Mouse (Mus musculus) T-helper 1 cell (primary cell): ENCODE results near the gene Plod2.

Experiments
- in situ Hi-C: fragments of 300-600 bp; cut with MboI, MseI; formaldehyde crosslinking; loops from one replicate; pipeline ENCODE4 v1.15.1; 2025; ENCODE audit warnings: high pct_unique_total_duplicates

Gene Plod2

DNA sequence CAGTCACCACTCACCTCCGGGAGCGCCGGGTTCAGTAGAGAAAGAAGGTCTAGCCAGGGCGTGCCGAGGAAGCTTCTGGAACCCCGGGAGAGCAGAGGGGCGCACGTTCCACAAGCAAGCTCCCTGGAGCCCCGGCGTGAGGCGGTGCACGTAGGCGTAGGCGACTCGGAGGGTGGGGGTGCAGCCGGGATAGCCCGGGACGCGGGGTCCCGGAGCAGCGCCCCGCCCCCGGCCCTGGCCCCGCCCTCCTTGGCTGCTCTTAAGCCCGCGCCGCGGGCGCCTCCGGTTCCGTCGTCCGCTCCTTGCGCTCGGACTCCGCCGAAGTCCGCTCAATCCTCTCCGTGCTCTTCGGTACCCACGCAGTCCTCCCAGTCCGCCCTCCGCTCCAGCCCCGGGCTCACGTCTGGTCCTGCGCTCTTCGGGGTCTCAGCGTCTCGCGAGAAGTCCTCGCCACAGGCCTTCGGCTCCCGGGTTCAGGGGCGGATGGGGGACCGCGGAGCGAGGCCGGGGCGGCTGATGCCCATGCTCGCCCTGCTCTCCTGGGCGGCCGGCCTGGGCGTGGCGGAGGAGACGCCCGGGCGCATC, at the start of gene Plod2:
Gene Plod2, plus strand, starts transcription at position 247 of the 585 bp plus-strand sequence.
- in situ Hi-C loops: no loop called here

DNA sequence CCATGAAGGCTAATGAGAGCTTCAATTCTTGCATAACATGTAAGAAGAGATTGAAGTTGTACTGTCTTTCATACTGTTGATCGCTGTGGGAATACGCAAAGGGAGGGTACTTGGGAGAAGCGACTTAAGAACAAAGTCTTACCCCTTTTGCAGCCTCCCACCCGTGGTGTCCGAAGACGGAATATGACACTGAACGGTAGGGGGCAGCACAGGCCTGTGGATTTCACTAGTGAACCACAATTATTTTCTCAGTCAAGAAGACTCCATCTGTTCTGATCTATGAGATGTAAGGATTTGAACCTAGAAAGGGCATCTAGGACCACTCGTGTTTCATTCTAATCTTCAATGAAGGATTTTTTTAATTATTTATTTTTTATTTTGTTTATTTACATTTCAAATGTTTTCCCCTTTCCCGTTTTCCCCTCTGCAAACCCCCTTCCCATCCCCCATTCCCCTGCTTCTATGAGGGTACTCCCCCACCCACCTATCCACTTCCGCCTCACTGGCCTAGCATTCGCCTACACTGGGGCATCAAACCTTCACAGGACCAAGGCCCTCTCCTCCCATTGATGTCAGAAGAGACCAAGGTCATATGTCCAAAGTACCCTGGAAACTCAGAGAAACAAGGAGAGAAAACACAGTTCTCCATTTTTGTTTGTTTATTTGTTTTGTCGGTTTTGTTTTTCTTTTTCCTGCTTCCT, 42.2 kb upstream of the Plod2 start:
- in situ Hi-C loops: loop anchor here (5.0 to 25.0 kb wide), 2 partner anchors 112 to 362 kb away; no protein-coding TSS in a partner anchor

DNA sequence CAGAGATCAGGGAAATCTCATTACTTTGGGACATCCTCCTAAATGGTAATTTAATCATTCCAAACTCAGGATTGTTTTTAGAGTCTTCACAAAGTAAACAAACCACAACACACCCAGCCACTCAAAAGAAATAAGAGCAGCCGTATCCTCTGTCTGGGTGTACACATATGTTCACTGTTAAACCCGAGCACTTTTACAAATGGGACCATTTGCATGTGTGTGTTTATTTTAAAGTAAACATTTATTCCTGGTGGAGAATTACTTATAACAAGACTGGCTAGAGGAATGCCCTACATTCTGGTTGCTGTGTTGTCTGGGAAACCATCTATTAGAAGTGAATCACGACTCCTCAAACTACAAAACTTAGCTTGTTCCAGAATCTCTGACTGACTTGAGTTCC, 37.8 kb upstream of the Plod2 start:
- in situ Hi-C loops: loop anchor here (25.0 kb wide), 1 partner anchor 358 kb away; no protein-coding TSS in a partner anchor

DNA sequence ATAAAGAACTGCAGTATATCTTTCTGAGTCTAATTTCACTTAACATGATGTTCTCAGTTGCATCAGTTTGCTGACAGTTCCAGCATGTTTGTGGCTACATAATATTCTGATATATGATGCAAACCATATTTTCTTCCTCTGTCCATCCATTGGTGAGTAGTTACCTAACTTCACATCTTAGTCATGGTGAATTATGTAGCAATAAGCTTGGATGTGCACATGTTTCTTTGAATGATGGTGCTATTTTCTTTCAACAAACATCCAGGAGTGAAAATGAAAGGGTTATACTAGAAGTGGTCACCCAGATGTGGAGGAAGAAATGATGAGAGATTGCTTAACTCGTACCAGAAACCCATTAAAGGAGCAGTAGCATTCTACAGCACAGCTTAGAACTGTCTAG, 37.1 kb upstream of the Plod2 start:
- in situ Hi-C loops: loop anchor here (25.0 kb wide), 1 partner anchor 357 kb away; no protein-coding TSS in a partner anchor

DNA sequence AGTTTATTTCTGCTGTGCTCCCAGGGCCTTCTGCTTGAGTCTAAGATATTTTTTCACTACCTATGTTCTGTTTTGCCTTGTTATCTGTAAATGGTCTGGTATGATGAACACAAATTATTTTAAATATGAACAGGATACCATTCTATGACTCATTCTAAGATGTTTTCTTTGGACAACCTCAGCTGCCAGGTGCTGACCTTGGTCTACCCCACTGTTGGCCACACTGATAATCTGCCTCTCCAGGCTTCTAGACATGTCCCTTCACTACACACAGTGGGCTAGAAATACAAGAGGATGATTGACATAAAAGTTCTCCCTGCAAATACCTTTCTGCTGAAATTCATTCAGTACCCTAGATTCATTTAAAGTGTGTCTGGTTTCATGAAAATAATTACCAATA, 30.3 kb upstream of the Plod2 start:
- in situ Hi-C loops: loop anchor here (25.0 kb wide), 1 partner anchor 351 kb away; no protein-coding TSS in a partner anchor

DNA sequence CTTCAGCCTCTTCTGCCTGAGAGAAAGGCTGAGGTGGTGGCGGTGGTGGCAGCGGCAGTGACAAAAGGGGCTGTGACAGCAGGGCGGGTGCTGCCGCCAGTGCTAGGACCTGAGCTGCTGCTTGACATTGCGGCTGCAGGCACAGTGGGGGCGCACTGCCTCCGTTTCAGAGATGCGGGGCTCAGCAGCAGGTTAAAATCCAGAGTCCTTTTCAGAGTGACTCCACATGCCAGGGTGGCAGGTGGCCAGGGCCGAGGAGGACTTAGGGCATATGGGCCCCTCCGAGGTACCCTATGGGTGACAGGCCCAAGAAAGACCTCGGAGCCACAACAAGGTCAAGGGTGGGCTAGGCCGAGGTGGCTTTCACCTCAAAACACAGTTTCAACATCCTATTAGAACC, 25.0 kb upstream of the Plod2 start:
- in situ Hi-C loops: loop anchor here (25.0 kb wide), 1 partner anchor 345 kb away; no protein-coding TSS in a partner anchor

DNA sequence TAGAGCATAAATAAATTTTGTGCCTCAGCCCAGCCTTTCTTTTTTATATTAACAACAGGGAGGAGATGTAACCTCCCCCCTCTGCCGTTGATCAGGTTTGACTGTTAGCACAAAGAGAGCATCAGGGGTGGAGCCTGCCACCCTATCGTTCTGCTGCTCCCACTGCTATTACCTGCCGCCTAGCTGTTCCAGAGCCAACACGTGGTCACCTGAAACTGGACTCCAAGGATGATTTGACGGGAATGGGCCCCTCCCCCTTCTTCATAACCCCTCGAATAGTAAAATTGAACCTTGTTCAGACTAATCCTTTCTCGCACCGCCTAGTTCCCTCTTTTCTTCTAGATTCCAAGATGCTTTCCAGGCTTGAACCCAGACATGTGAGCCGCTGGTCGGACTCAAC, 21.3 kb upstream of the Plod2 start:
- in situ Hi-C loops: loop anchor here (25.0 kb wide), 1 partner anchor 342 kb away; no protein-coding TSS in a partner anchor

DNA sequence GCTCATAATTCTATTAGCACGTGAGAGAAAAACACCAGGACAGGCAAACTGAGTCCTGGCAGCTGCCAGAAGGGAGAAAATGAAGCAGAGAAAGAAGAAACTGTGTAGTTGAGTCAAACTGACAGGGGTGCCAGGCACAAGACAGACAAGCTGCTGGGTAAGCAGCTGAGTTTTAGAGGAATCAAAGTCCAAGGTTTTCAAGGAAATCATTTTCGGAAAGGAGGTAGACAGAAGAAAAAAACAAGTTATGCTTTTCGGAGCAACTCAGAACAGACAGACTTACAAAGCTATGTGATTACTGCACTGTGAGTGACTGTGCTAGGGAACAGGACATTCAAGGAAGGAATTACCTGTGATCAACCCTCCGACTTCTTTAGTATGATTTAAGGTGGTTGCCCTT, 17.5 kb upstream of the Plod2 start:
- in situ Hi-C loops: loop anchor here (25.0 kb wide), 1 partner anchor 338 kb away; no protein-coding TSS in a partner anchor

DNA sequence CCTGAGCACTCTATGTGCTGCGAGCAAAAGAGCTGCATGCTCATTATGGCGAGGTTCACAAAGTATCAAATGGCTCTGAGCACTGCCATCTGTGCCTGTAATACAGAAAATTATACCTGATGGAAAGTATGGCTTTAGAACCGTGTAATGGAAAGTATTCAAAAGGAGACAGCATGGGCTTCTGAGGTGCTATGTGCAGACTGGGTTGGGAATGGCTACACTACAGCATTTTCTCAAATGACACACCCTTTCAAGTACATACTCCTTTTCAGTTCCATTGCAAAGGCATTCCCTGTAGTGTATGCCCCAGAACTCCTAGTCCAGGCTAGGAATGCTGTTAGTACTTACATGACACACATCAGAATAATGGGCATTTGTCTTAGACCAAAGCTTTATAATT, 12.0 kb upstream of the Plod2 start:
- in situ Hi-C loops: no loop called here

DNA sequence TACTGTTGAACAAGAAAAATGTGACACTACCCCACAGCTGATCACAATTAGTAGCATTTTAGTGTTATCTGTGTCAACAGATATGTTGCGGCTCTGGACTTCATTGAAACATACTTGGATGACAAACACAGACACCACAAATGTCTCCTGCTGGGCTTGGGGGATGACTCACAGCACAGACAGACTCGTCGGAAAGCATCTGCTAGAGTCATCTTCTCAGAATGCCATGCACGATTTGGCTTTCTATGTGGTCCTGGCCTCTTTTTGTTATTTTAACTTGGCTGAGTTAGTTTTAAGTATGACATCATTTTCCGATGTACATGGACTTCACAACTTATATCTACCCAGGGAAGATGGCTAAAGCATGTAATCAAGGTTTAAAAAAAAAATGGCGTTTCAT, 4.3 kb upstream of the Plod2 start:
- in situ Hi-C loops: no loop called here

DNA sequence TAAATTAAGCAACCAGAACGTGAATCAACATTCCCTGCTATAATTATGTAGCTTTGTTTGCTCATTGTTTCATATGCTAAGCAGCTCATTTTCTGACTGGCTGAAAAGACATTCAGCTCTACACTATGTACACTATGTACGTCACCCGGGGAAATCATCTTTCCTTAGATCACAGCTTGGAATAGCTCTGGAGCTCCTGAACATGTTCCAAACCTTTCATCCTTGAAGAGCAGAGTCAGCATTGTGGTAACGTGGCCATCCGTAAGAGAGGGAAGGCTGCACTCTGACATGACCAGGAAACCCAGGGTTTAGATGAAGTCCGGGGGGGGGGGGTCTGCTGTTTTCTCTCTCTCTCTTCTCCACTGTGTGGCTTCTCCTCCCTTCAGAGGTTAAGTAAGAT, 3.8 kb upstream of the Plod2 start:
- in situ Hi-C loops: no loop called here

DNA sequence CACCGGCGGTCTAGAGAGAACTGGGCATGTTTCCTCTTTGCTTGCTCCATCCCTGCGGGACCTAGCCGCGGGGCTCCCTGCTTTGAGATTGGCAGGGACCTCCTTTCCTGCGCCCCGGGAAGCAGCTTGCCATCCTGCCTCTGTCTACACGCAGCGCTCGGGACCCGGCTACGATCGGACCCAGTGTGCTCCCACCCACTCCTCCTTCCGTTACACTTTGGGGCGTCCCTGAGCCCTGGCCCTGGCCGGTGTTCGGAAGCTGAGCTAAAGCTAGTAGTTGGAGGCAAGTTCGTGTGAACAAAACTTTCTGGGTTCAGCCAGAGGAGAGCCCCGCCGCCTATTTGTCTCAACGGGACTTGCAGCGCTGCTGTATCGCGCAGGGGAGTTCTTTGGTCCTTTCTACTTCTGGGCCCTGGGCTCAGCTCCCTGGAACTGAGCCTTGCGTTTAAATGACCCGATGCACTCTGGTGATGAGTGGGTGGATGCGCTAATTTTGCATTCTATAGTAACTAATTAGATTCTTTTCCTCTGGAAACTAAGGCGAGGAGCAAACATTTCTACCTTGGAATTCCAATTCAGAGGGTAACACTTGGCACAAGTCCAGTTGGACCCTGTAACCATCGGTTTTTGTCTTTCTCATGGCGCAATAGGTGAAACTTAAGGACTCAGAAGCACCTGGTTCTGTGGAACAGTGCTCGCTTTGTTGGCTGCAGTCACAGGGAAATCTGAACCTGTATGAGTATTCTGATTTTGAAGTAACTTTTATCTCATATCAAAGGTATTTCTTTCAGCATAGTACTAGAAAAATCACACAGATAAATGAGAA, 781 bp downstream of the Plod2 start:
- in situ Hi-C loops: no loop called here

DNA sequence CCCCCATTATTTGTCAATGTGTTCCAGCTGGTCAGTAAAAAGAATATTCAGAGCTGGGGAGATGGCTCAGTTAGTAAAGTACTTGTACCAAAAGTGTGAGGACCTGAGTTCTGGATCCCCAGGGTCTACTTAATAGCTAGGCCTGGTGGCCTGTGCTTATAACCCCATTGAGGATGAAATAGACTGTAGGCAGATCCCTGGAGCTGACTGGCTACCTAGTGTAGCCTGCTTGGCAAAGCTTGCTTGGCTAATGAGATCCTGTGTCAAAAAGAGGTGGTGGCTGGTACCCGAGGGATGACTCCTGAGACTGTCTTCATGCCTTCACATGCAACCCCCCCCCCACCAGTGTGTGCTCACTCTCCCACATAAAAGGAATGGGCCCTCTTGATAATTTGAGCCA, 2.1 kb downstream of the Plod2 start:
- in situ Hi-C loops: no loop called here

DNA sequence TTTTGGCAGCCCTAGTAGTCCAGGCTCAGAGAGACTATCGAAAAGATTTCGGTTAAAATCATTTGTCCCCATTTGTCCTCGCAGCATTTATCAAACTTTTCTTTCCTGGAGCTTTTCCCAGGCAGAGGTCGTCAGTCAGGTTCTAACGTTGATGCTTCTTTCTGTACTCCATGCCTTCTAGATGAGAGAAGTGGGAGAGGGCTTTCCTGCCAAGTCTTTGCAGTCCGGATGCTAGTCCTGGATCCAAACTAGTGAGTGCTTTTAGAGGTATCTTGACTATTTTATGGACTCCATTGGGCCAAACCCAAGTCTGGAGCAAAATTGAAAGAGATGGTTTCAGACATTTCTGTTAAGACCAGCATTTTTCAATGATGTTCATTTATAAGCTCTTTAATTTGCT, 3.0 kb downstream of the Plod2 start:
- in situ Hi-C loops: no loop called here

DNA sequence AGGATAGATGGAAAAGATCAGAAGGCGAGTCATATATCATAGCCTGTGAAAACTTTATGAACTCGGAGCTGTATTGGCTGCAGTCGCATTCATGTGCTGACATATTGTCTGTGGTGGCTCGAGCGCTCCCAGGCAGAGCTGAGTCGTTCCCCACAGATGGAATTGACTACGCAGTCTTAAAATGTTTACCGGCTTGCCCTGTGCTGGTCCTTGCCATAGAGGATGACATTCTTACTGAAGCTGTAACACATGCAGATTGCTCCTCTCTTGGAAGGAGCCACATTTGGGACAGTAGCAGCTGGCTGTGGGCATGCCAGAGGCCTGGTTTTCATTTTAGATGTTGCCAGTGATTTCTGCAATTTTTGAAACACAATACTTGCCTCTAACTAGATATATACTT, 4.4 kb downstream of the Plod2 start:
- in situ Hi-C loops: no loop called here

DNA sequence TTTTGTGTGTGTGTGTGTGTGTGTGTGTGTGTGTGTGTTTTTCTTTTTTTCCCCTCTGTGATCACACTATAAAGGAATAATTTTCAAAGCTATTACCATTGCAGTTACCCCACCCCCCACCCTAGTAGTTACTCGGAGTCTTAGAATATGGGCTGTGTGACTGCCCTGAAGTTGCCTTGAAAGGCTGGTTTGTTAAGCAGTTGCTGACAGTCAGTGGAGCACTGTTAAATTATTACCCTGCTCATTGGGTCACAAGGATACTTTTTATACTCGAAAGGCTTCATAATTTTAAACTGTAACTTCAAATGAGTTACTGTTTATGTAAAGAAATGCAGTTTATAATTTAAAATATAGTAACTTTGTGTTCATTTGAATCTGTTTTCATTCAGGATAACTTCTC, 5.1 kb downstream of the Plod2 start:
- in situ Hi-C loops: no loop called here

DNA sequence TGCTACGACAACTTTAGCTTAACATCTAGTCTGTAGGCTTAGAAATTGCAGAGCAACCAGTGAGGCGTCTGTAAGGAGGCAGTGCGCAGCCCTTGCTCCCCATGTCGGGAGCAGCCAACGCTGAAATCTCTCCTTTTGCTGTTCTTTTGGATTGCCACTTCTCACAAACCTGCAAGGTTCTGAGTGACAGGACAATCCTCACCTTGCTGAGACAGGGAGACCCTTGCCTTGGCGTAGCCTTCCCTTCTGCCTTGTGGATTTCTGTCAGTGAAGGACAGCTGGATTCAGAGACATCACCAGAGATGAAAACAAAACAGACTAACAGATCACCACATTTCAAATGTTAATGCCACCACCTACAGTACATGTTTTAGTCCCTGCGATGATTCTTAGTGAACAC, 5.8 kb downstream of the Plod2 start:
- in situ Hi-C loops: no loop called here

DNA sequence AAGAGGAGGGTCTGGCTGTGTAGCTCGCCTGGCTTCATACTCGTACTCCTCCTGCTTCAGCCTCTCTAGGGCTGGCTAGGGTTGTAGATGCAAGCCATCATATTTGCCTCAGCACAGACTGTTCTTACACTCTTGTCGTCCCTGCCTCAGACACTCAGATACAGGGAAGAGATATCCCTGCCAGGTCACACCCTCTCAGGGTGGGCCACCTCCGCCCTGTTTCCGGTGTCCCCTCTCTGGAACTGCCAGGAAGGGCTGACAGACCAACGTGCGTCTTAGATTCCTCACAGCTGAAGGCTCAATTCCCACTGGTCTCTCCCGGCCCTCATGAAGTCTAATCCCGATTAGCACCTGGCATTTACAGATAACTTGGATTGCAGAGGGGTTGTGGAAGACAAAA, 6.6 kb downstream of the Plod2 start:
- in situ Hi-C loops: no loop called here

DNA sequence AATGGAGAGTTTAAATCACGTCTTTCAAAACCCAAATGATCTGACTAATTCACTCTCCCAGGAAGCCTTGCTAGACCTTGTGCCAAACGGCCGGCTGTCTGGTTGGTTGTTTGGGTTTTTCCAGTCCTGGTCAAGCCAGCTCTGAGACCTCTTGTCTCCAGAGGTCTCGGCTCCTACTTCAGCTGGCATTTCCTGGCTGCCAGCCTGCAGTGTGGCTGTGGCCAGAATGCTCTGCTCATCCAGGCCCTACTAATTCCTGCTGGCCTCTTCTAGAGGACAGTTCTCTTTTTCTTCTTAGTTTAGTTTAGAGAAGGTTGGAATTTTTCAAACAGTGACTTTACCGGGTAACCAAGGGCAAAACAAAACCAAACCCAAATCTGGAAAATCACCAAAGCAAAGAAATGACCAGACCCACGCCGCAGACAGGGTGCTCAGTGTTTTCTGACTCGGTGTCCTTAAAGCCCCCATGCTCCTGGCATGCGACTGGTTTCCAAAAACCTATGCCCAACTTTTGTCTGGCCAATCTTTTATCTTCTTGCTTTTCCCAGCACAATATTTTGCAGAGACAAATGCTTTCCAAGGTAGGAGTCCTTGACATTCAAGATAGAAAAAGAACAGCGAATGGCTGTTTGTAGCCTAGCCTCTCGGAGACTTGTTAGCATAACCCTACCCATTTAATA, 7.9 kb downstream of the Plod2 start:
- in situ Hi-C loops: no loop called here

DNA sequence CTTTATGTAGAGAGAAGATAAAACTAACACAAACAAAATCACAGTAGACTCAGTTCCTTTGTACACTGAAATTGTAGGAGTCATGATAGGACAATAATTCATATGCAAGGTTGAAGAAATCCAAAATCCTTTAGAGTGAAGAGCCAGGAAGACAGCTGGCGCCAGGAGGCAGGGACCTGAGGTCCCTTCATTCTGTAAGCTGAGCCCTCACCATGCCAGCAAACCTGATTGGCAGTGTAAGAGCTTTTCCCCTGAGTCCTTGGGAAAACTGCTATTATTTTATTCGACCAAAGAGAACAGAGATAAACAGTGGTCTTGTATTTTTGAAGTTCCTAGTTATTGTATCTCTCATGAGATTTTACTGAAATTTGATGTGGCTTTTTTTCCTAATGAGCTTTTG, 9.0 kb downstream of the Plod2 start:
- in situ Hi-C loops: no loop called here

DNA sequence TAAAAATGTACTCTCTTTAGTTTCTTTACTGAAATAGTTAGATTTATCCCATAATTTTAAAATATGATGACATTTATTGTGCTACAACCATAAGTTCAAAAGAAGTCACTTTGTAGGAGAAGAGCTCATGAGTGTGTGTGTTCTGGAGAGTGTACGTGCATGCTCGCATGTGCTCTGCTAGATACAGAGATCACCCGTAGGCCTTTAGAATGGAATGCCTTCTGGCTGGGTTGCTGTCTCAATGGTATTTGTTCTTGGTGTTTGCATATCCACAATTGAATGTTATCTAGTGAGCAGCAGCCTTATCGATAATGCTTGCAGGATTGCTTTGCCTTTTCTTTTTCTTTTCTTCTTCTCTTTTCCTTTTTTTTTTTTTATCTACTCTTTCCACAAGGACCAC, 9.6 kb downstream of the Plod2 start:
- in situ Hi-C loops: no loop called here

DNA sequence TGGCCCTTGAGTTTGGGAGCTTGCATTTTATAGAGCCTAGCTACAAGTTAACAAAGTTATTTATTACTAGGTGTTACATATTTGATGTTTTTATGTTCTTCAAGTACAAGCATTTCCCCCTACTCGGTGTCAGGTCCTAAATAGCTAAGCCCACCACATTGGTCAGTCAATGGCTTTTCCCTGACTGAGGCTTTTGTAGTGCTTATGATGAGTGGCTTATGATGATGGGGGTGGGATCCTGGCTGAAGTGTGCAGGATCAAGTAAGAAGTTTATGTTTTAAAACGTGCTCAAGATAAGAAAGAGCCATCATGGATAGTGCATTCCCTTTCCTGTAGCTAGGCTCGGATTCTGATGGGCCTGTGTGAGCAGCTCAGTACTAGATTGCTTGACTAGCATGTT, 10.7 kb downstream of the Plod2 start:
- in situ Hi-C loops: no loop called here
